Mouse (Mus musculus): ENCODE results near the gene Ccn5. TPM values are rescaled to one million over a fixed set of nuclear protein-coding genes. Genes with fewer than 3 reads are reported as not detected.
A peak's percentile ranks its signal among the peaks of the same experiment; 100 is the strongest.

The Ccn5 gene
- total and polyA plus RNA-seq, 3 experiments, result 1.3 to 18.4 (median 2.6) TPM

- no peaks in the 10 kb centered on the region for H3K36me3 ChIP-seq (ENCODE audit: control insufficient read depth, insufficient read depth, low read length)
- WGBS, result 57% methylated on average over 6 of the region's 6 CpGs
- TF ChIP-seq CTCF (IDR thresholded peaks at IDR 0.05) (no peak), POLR2A (IDR thresholded peaks at IDR 0.05; ENCODE audit: insufficient read depth, low read depth, low read length) (no peak), EP300 (IDR thresholded peaks at IDR 0.05; ENCODE audit: insufficient read depth, low read depth, low read length) (no peak)
- no peak overlapping the region for H3K27ac ChIP-seq
- no peaks in the 10 kb centered on the region for H3K4me1 ChIP-seq (ENCODE audit: control insufficient read depth, insufficient read depth, low read length)
- H3K4me3 ChIP-seq, result no peak overlapping the region
- H3K27me3 ChIP-seq (ENCODE audit: control insufficient read depth, insufficient read depth, low read length), result no peaks in the 10 kb centered on the region
- peak in 1 of 2 experiments; percentile 9 for DNase-seq
- intact Hi-C loops (cut with DNase I), result no loop called here
- no peaks in the 10 kb centered on the region for H3K79me2 ChIP-seq (replicated peaks; ENCODE audit: control insufficient read depth, insufficient read depth, low read length)
- no peak overlapping the region for H3K9ac ChIP-seq (ENCODE audit: low read depth, low read length)
These were observed 60.2 kb downstream of the Ccn5 start for GRCm38 (mm10) chr2:163880891-163881290.

Other genes starting within 250 kb of the Ccn5 start
- 10 to 100 TPM; 11.0 to 13.6 TPM for gene Ttpal, start 218.5 kb upstream of the Ccn5 start, total RNA-seq (2021)
- 10.2 and 11.0 TPM in 2 replicates for gene Ttpal, start 218.5 kb upstream of the Ccn5 start, polyA plus RNA-seq (2012; rRNA removed)
- gene Serinc3, start 175.7 kb upstream of the Ccn5 start, total RNA-seq (2021), result 100 to 1,000 TPM; 294 to 351 TPM
- gene Serinc3, start 175.7 kb upstream of the Ccn5 start, polyA plus RNA-seq (2012; rRNA removed), result 264 and 414 TPM in 2 replicates
- 100 to 1,000 TPM; 214 to 237 TPM for gene Pkig, start 162.5 kb upstream of the Ccn5 start, total RNA-seq (2021)
- 344 and 361 TPM in 2 replicates for gene Pkig, start 162.5 kb upstream of the Ccn5 start, polyA plus RNA-seq (2012; rRNA removed)
- 1 to 10 TPM in 1 of 2 experiments, under 1 TPM in 1; 0.65 to 1.0 TPM for gene Ada, start 70.6 kb upstream of the Ccn5 start, total RNA-seq (2021)
- gene Ada, start 70.6 kb upstream of the Ccn5 start, polyA plus RNA-seq (2012; rRNA removed), result 0.61 and 1.2 TPM in 2 replicates
- not detected for gene Kcnk15, start 32.8 kb downstream of the Ccn5 start, total RNA-seq (2021)
- gene Kcnk15, start 32.8 kb downstream of the Ccn5 start, polyA plus RNA-seq (2012; rRNA removed), result not detected in 2 replicates
- gene Rims4, start 97.8 kb downstream of the Ccn5 start, total RNA-seq (2021), result 1 to 10 TPM in 1 of 2 experiments, under 1 TPM in 1; 0.97 to 1.4 TPM
- 0.49 and 0.94 TPM in 2 replicates for gene Rims4, start 97.8 kb downstream of the Ccn5 start, polyA plus RNA-seq (2012; rRNA removed)
- 10 to 100 TPM; 71.9 to 73.1 TPM for gene Ywhab, start 174.1 kb downstream of the Ccn5 start, total RNA-seq (2021)
- gene Ywhab, start 174.1 kb downstream of the Ccn5 start, polyA plus RNA-seq (2012; rRNA removed), result 26.8 and 37.1 TPM in 2 replicates
- under 1 TPM; 0.32 to 0.63 TPM for gene Pabpc1l, start 204.6 kb downstream of the Ccn5 start, total RNA-seq (2021)
- 0.73 and 0.90 TPM in 2 replicates for gene Pabpc1l, start 204.6 kb downstream of the Ccn5 start, polyA plus RNA-seq (2012; rRNA removed)
- gene Stk4, start 249.5 kb downstream of the Ccn5 start, total RNA-seq (2021), result 10 to 100 TPM; 14.3 to 14.7 TPM
- 6.4 and 10.7 TPM in 2 replicates for gene Stk4, start 249.5 kb downstream of the Ccn5 start, polyA plus RNA-seq (2012; rRNA removed)

Data from heart, adult 2 months (tissue).